Mouse (Mus musculus) megakaryocyte, embryonic 14.5 days (primary cell): ENCODE data around the gene Abt1. TPM values are rescaled to one million over a fixed set of nuclear protein-coding genes. Genes with fewer than 3 reads are reported as not detected.

Experiments
- H3K27me3 ChIP-seq: replicated peaks from 2 replicates; pipeline ENCODE3; 2012; ENCODE audit warnings: inconsistent platforms
- H3K36me3 ChIP-seq: replicated peaks from 2 replicates; pipeline ENCODE3; 2012; ENCODE audit warnings: low read length, inconsistent platforms, mixed read lengths
- H3K4me1 ChIP-seq: 2 replicates; pipeline ENCODE4 v1.6.1; 2012; ENCODE audit warnings: inconsistent platforms
- H3K4me3 ChIP-seq: replicated peaks from 2 replicates; pipeline ENCODE3; 2012; ENCODE audit warnings: moderate library complexity, mild to moderate bottlenecking, inconsistent platforms
- H3K9me3 ChIP-seq: 2 replicates; pipeline ENCODE4 v1.6.1; 2012; ENCODE audit warnings: inconsistent platforms
- FLI1 ChIP-seq: IDR thresholded peaks from 2 replicates; pipeline ENCODE4 v1.6.1; 2012; ENCODE audit warnings: low read length, inconsistent platforms, mixed read lengths
- GATA1 ChIP-seq: IDR thresholded peaks from 3 replicates; pipeline ENCODE4 v1.6.1; 2012; ENCODE audit warnings: mixed read lengths, low read length, inconsistent platforms, borderline replicate concordance
- polyA plus RNA-seq: library from polyadenylated mRNA; stranded (reverse); fragments of >175 nt; gene quantifications from 2 replicates; pipeline ENCODE4 v1.2.3, GENCODE M21; 2012; ENCODE audit warnings: low replicate concordance; ENCODE audit not compliant: insufficient read depth

Gene Abt1
- polyA plus RNA-seq, 1 experiment: 7.8 TPM

- no peak for TF ChIP-seq GATA1
- TF ChIP-seq FLI1: no peak
- Histone ChIP-seq H3K4me3 (peak overlapping the region; percentile 94), H3K36me3 (no peaks in the 10 kb centered on the region), H3K27me3 (peaks cover 11% of the 10 kb centered on the region), H3K4me1 (peaks cover 17% of the 10 kb centered on the region), H3K9me3 (no peaks in the 10 kb centered on the region)
Measured at GRCm38 (mm10) chr13:23453926-23454325, 30.3 kb upstream of the Abt1 start.

GRCm38 (mm10) chr13:23453362-23453862 lies 29.7 kb upstream of the Abt1 start:
- TF ChIP-seq FLI1 (peak; percentile 19; the same call in 1 of the 2 replicates), GATA1 (no peak)
- Histone ChIP-seq H3K27me3 (peaks cover 9% of the 10 kb centered on the region), H3K36me3 (no peaks in the 10 kb centered on the region), H3K4me3 (peak overlapping the region; percentile 94), H3K9me3 (no peaks in the 10 kb centered on the region), H3K4me1 (peaks cover 17% of the 10 kb centered on the region)

- no peaks in the 10 kb centered on the region for H3K36me3 ChIP-seq
Measured at GRCm38 (mm10) chr13:23450398-23450797, 26.7 kb upstream of the Abt1 start.

GRCm38 (mm10) chr13:23449235-23450095 lies 25.8 kb upstream of the Abt1 start:
- Histone ChIP-seq H3K9me3 (no peaks in the 10 kb centered on the region), H3K4me3 (peak overlapping the region; percentile 92), H3K36me3 (no peaks in the 10 kb centered on the region), H3K4me1 (peaks cover 33% of the 10 kb centered on the region), H3K27me3 (no peaks in the 10 kb centered on the region)
- TF ChIP-seq FLI1 (no peak), GATA1 (no peak)

More at GRCm38 (mm10) chr13:23450398-23450797, 26.7 kb upstream of the Abt1 start:
- Histone ChIP-seq H3K27me3 (no peaks in the 10 kb centered on the region), H3K4me1 (peaks cover 26% of the 10 kb centered on the region), H3K9me3 (no peaks in the 10 kb centered on the region), H3K4me3 (peak overlapping the region; percentile 92)
- no peak for TF ChIP-seq GATA1

- Histone ChIP-seq H3K4me3 (peak overlapping the region; percentile 92), H3K36me3 (no peaks in the 10 kb centered on the region), H3K9me3 (no peaks in the 10 kb centered on the region), H3K4me1 (peaks cover 40% of the 10 kb centered on the region), H3K27me3 (no peaks in the 10 kb centered on the region)
- no peak for TF ChIP-seq GATA1
- TF ChIP-seq FLI1: no peak
Measured at GRCm38 (mm10) chr13:23448758-23449157, 25.1 kb upstream of the Abt1 start.

GRCm38 (mm10) chr13:23446498-23446952 lies 22.9 kb upstream of the Abt1 start:
- Histone ChIP-seq H3K27me3 (no peaks in the 10 kb centered on the region), H3K4me3 (peak overlapping the region; percentile 94), H3K9me3 (no peaks in the 10 kb centered on the region), H3K36me3 (no peaks in the 10 kb centered on the region), H3K4me1 (peaks cover 45% of the 10 kb centered on the region)
- TF ChIP-seq GATA1: no peak
- TF ChIP-seq FLI1: no peak

- Histone ChIP-seq H3K27me3 (no peaks in the 10 kb centered on the region), H3K4me3 (peak overlapping the region; percentile 94), H3K4me1 (peaks cover 45% of the 10 kb centered on the region), H3K9me3 (no peaks in the 10 kb centered on the region), H3K36me3 (no peaks in the 10 kb centered on the region)
- TF ChIP-seq FLI1: no peak; the same call in 1 of the 2 replicates
- TF ChIP-seq GATA1: no peak
Measured at GRCm38 (mm10) chr13:23445561-23446320, 22.1 kb upstream of the Abt1 start.

GRCm38 (mm10) chr13:23445156-23445555 lies 21.5 kb upstream of the Abt1 start:
- TF ChIP-seq GATA1 (no peak), FLI1 (no peak)
- H3K36me3 ChIP-seq: no peaks in the 10 kb centered on the region
- peaks cover 45% of the 10 kb centered on the region for H3K4me1 ChIP-seq
- peak overlapping the region; percentile 94 for H3K4me3 ChIP-seq
- no peaks in the 10 kb centered on the region for H3K9me3 ChIP-seq
- H3K27me3 ChIP-seq: no peaks in the 10 kb centered on the region

- Histone ChIP-seq H3K4me1 (peaks cover 51% of the 10 kb centered on the region), H3K9me3 (no peaks in the 10 kb centered on the region), H3K27me3 (no peaks in the 10 kb centered on the region), H3K36me3 (no peaks in the 10 kb centered on the region), H3K4me3 (peak overlapping the region; percentile 73)
- TF ChIP-seq GATA1: no peak
- TF ChIP-seq FLI1: no peak
Measured at GRCm38 (mm10) chr13:23444451-23444850, 20.8 kb upstream of the Abt1 start.

GRCm38 (mm10) chr13:23439901-23440300 lies 16.2 kb upstream of the Abt1 start:
- H3K4me1 ChIP-seq: peaks cover 46% of the 10 kb centered on the region
- no peaks in the 10 kb centered on the region for H3K27me3 ChIP-seq
- no peaks in the 10 kb centered on the region for H3K36me3 ChIP-seq
- no peak overlapping the region for H3K4me3 ChIP-seq
- H3K9me3 ChIP-seq: no peaks in the 10 kb centered on the region
- no peak for TF ChIP-seq GATA1
